Mouse (Mus musculus) G1E (cell line): ENCODE data around the gene Bpifb9a. TPM values are rescaled to one million over a fixed set of nuclear protein-coding genes. Genes with fewer than 3 reads are reported as not detected.
"Not testable (repeated sequence)": the region's sequence is repeated elsewhere in the genome, so short reads cannot be mapped to it uniquely, and the experiment has no call there.

ENCODE experiments used
- ATAC-seq: 2 replicates; pipeline ENCODE4 v1.8.0; 2016; ENCODE audit warnings: mild to moderate bottlenecking; ENCODE audit not compliant: insufficient number of reproducible peaks, poor library complexity, low FRiP score, severe bottlenecking; ENCODE audit errors: extremely low read depth
- DNase-seq: peaks from one replicate; pipeline ENCODE4 v3.0.0; 2012; ENCODE audit warnings: low spot score
- H3K27me3 ChIP-seq: 2 replicates; pipeline ENCODE4 v1.6.1; 2012; ENCODE audit warnings: mild to moderate bottlenecking, low read length, inconsistent platforms; ENCODE audit not compliant: insufficient read depth
- H3K36me3 ChIP-seq: replicated peaks from 2 replicates; pipeline ENCODE3; 2012; ENCODE audit warnings: mild to moderate bottlenecking, inconsistent platforms
- H3K4me1 ChIP-seq: 2 replicates; pipeline ENCODE4 v1.6.1; 2012; ENCODE audit warnings: low read depth, low read length, inconsistent platforms, mixed read lengths; ENCODE audit not compliant: insufficient read depth
- H3K4me3 ChIP-seq: 2 replicates; pipeline ENCODE4 v1.5.1; 2012; ENCODE audit warnings: low read depth, mild to moderate bottlenecking, inconsistent platforms, low read length, moderate library complexity, mixed read lengths
- H3K9me3 ChIP-seq: replicated peaks from 2 replicates; pipeline ENCODE4 v1.6.1; 2012; ENCODE audit warnings: inconsistent platforms
- CTCF ChIP-seq: IDR thresholded peaks from 2 replicates; pipeline ENCODE4 v1.5.1; 2012; ENCODE audit warnings: low read depth, low read length, inconsistent platforms, mixed read lengths
- GATA1 ChIP-seq: IDR thresholded peaks from 2 replicates; pipeline ENCODE4 v1.6.1; 2012; ENCODE audit warnings: borderline replicate concordance, low read length, inconsistent platforms, mixed read lengths
- GATA2 ChIP-seq: IDR thresholded peaks from 2 replicates; pipeline ENCODE4 v1.6.1; 2012; ENCODE audit warnings: low read depth, low read length, inconsistent platforms, borderline replicate concordance
- POLR2AphosphoS5 ChIP-seq: IDR thresholded peaks from 2 replicates; pipeline ENCODE4 v1.6.1; 2012; ENCODE audit warnings: low read depth, low read length, inconsistent platforms; ENCODE audit not compliant: insufficient replicate concordance
- TAL1 ChIP-seq: conservative IDR thresholded peaks from 2 replicates; pipeline ENCODE4 v1.6.1; 2012; ENCODE audit warnings: low read depth, low read length, inconsistent platforms, mixed read lengths
- polyA plus RNA-seq: library from polyadenylated mRNA; stranded (reverse); fragments of >175 nt; gene quantifications from 2 replicates; pipeline ENCODE4 v1.2.3, GENCODE M21; 2012
- total RNA-seq, 2 experiments: library from RNA; stranded (forward) in 1 of 2; stranded (reverse) in 1 of 2; fragments of 200-1000 nt in 1 of 2; fragments of >200 nt in 1 of 2; fragmentation: Nextera tagmentation in 1 of 2; gene quantifications; 2 replicates each; pipeline ENCODE4 v1.2.3; 2014 to 2017

Gene Bpifb9a
- total and polyA plus RNA-seq, 3 experiments, result 0.22 TPM; not detected in 2

DNA sequence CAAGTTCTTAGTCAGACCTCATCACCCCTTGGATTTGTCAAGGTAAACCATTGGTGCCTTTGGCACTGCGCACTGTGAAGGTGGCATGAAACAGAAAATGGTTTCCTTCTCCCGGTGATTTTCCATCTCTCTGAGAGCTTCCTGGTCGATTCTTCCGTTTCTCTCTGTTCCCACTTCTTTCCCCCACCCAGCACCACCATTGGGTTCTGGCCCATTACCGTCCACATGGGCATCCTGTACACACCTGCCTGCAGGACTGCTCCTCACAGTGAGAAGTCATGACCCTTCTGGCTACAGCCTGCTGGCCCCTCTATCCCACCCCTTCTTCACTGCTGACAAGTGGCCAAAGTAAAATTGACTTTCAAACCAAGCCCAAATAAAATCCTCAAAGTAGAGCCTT is 12.3 kb upstream of the Bpifb9a start:
- H3K27me3 ChIP-seq, result peaks cover under 1% of the 10 kb centered on the region; the same call in 1 of the 2 replicates

DNA sequence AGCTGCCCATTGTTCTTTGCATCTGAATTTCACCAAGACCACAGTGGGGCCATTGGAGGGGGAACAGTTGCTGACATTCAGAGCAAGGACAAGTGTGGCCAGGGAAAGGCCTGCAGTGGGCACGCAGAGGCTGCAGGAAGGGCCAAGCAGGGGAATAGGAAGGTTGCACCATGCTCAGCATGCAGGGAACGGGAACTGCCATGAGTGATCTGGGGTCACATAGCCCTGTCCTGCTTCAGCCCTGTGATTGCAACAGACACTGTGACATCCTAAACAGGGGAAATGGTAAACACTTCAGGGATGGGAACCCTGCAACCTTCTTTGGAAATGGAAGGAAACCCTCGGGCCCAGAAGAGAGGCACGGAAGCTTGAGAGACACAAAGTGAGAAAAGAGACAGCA is 2.4 kb upstream of the Bpifb9a start:
- DNase-seq, H3K9me3 ChIP-seq, H3K4me3 ChIP-seq, H3K36me3 ChIP-seq, H3K27me3 ChIP-seq, H3K4me1 ChIP-seq, ATAC-seq: not testable (repeated sequence)

More for the DNA sequence above, 12.3 kb upstream of the Bpifb9a start:
- no peak for TF ChIP-seq GATA2
- TF ChIP-seq CTCF, result no peak
- TF ChIP-seq TAL1, result no peak
- no peak for TF ChIP-seq POLR2AphosphoS5
- no peak for TF ChIP-seq GATA1
- DNase-seq (no peak), ATAC-seq (no peak)
- Histone ChIP-seq H3K36me3 (no peaks in the 10 kb centered on the region), H3K9me3 (peaks cover 4% of the 10 kb centered on the region; the same call in 1 of the 2 replicates), H3K4me1 (no peaks in the 10 kb centered on the region), H3K4me3 (no peak overlapping the region)

DNA sequence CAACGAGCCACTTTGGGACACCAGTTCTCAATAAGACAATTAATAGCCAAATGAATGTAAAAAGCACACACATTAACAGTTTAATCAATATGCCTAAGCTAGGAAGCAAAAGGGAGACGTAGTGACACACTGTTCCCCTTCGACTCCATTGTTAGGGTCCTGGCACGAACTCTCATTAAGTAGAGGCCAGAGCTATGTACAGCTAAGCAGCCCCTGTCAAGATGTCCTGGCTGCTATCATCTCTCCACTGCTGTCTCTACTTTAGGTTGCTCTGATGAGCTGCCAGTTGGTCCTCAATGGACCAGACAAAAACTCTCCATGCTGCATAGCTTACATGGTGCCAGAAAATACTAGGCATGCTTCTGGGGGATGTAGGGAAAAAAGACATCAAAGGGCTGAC is 1.9 kb upstream of the Bpifb9a start:
- DNase-seq (no peak), ATAC-seq (no peak)
- Histone ChIP-seq H3K36me3 (no peaks in the 10 kb centered on the region), H3K9me3 (no peaks in the 10 kb centered on the region), H3K4me1 (no peaks in the 10 kb centered on the region), H3K27me3 (no peaks in the 10 kb centered on the region), H3K4me3 (no peak overlapping the region)
- TF ChIP-seq TAL1 (no peak), CTCF (no peak), GATA2 (no peak), POLR2AphosphoS5 (no peak), GATA1 (no peak)

DNA sequence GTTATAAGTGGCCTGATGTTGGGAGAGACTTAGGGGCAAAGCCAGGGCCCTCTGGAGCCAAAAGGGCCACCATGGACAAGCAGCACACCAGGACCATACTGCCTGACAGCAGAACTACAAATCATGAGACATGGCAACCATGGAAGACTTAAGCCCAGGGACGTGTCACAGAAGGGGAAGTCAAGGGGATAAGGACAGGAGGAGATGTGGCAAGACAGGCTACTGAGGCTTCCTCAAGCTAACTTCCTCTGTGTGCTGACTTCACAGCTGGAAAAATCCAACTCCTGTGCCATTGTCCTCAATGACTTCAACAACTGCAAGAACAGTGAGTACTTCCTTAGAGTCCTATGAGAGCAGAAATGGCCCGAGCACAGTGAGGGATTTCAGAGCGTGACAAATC is 6.7 kb downstream of the Bpifb9a start:
- not testable (repeated sequence) for ATAC-seq, H3K4me3 ChIP-seq, H3K27me3 ChIP-seq, H3K9me3 ChIP-seq, H3K4me1 ChIP-seq, H3K36me3 ChIP-seq, DNase-seq

DNA sequence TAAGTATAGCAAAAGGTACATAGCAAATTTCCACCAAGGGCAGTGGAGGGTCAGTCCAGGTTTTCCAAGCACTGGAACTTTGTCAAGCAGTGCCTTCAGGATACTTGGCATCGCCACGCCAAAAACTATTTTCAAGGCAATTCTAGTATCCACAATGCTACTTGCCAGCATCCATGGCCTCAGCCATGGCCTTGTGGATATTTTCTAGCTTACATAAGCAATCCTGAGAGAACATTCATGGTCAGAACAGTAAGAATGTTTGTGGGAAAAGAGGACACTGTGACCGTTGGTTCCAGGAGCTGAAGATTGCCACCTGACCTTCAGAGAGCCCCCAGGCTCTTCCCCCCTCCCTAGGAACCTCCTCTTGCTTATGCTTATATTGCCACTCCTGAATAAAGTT is 34.2 kb downstream of the Bpifb9a start:
- not testable (repeated sequence) for DNase-seq, H3K27me3 ChIP-seq, H3K36me3 ChIP-seq, ATAC-seq, H3K4me1 ChIP-seq, H3K9me3 ChIP-seq, H3K4me3 ChIP-seq

DNA sequence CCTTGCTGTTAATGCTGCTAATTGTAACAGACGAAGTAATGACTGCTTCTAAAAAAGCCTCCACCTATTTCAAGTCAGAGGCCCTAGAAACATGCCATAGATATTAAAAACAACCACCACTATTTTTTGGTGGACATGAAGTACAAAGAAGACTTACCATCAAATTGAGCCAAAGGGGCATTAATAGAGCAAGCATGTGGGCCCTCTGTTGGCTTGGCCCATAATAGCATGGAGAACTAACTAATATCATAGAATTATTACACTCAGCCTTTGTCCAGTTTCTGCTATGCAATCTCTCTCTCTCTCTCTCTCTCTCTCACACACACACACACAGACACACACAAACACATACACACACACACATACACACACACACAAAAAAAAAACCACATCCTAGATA is 35.2 kb downstream of the Bpifb9a start:
- no peaks in the 10 kb centered on the region for H3K4me1 ChIP-seq
- no peak overlapping the region for H3K4me3 ChIP-seq
- TF ChIP-seq GATA2 (no peak), GATA1 (no peak), TAL1 (no peak), CTCF (no peak), POLR2AphosphoS5 (no peak)
- DNase-seq (no peak), ATAC-seq (no peak)
- no peaks in the 10 kb centered on the region for H3K36me3 ChIP-seq
- peaks cover 5% of the 10 kb centered on the region; the same call in 1 of the 2 replicates for H3K27me3 ChIP-seq
- H3K9me3 ChIP-seq, result no peaks in the 10 kb centered on the region

DNA sequence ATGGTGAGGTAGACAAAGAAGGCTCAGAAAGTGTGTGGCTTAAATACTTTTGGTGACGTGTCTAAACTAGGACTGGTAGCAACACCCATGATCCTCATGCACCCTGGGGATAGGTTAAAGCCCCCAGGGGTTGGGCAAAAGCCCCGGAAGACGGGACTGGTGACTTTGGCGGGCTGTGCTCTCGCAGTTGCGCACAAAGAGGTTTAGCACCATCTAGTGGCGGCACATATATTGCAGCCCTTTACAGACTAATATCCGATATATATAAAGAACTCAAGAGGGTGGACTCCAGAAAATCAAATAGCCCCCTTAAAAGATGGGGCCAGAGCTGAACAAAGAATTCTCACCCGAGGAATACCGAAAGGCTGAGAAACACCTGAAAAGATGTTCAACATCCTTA is 37.1 kb downstream of the Bpifb9a start:
- DNase-seq, ATAC-seq, H3K36me3 ChIP-seq, H3K4me1 ChIP-seq, H3K9me3 ChIP-seq, H3K4me3 ChIP-seq, H3K27me3 ChIP-seq: not testable (repeated sequence)
- 0 out of 2 replicates have a peak, but pooled peaks have one; percentile 17 for TF ChIP-seq CTCF
